Mouse (Mus musculus): ENCODE data around the gene Mypop.

- no peak for TF ChIP-seq EP300 (IDR thresholded peaks at IDR 0.05; ENCODE audit: low read depth)
- no peak for TF ChIP-seq CTCF (IDR thresholded peaks at IDR 0.05; ENCODE audit: low read depth)
These were observed 53.6 kb downstream of the Mypop start for GRCm38 (mm10) chr7:19044616-19045015.
